Mouse (Mus musculus) forebrain, embryonic 12.5 days (tissue): ENCODE results near the gene Gm5565. TPM values are rescaled to one million over a fixed set of nuclear protein-coding genes. Genes with fewer than 3 reads are reported as not detected.
"Not testable (repeated sequence)": the region's sequence is repeated elsewhere in the genome, so short reads cannot be mapped to it uniquely, and the experiment has no call there.

Experiments used
- ATAC-seq: fragments of 200-750 bp; cut with Nextera tagmentation; 2 replicates; pipeline ENCODE4 v1.8.0; 2017; ENCODE audit warnings: moderate TSS enrichment; ENCODE audit not compliant: low FRiP score
- H3K27ac ChIP-seq: fragments of 300-500 bp; sonication (generic); 2 replicates; pipeline ENCODE4 v1.5.1; 2016; ENCODE audit warnings: mild to moderate bottlenecking
- H3K27me3 ChIP-seq: fragments of 300-500 bp; sonication (generic); 2 replicates; pipeline ENCODE4 v1.6.1; 2016; ENCODE audit warnings: mild to moderate bottlenecking
- H3K36me3 ChIP-seq: fragments of 300-500 bp; sonication (generic); replicated peaks from 2 replicates; pipeline ENCODE4 v1.6.1; 2016; ENCODE audit warnings: mild to moderate bottlenecking
- H3K4me1 ChIP-seq: fragments of 300-500 bp; sonication (generic); 2 replicates; pipeline ENCODE4 v1.6.1; 2016
- H3K4me2 ChIP-seq: fragments of 300-500 bp; sonication (generic); 2 replicates; pipeline ENCODE4 v1.6.1; 2016; ENCODE audit warnings: mild to moderate bottlenecking, moderate library complexity
- H3K4me3 ChIP-seq: fragments of 300-500 bp; sonication (generic); replicated peaks from 2 replicates; pipeline ENCODE4 v1.5.1; 2016; ENCODE audit warnings: mild to moderate bottlenecking
- H3K9ac ChIP-seq: fragments of 300-500 bp; sonication (generic); 2 replicates; pipeline ENCODE4 v1.6.1; 2016; ENCODE audit warnings: mild to moderate bottlenecking
- H3K9me3 ChIP-seq: fragments of 300-500 bp; sonication (generic); 2 replicates; pipeline ENCODE4 v1.6.1; 2016
- WGBS: fragments of 180-500 bp; shearing (Covaris S2); methylation state at CpG from one replicate; pipeline ENCODE4 v1.1.7; 2016; 5-methylcytosine and 5-hydroxymethylcytosine counted together
- polyA plus RNA-seq: library from polyadenylated mRNA; unstranded; fragments of >200 nt; fragmentation: Nextera tagmentation; extraction: Ambion mirVana; gene quantifications from 2 replicates; pipeline ENCODE4 v1.2.1, GENCODE M21; 2016

Gm5565 gene
- polyA plus RNA-seq, 1 experiment from 2014 or later: not detected

DNA sequence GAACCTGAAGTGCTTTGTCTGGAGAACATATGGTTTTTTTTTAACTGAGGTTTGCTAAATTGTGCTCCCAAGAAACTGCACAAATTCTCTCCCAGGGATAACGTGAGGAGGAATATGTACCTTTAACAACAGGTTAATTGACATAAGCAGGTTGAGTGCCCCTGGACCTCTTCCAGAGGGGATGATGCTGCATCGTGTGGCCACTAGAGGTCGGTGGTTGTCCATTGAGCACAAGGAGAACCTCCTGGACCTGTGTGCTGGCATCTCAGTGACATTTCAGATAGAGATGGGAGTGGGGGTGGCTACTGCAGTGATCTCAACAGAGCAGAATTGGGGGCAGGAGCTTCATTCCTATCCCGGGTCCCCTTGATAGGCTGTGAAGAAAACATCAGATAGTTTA is 12.4 kb upstream of the Gm5565 start:
- not testable (repeated sequence) for ATAC-seq, H3K9me3 ChIP-seq, H3K4me2 ChIP-seq, H3K27me3 ChIP-seq, H3K4me3 ChIP-seq, H3K9ac ChIP-seq, H3K36me3 ChIP-seq, H3K27ac ChIP-seq, H3K4me1 ChIP-seq
- 64% methylated on average over 4 of the region's 4 CpGs for WGBS

DNA sequence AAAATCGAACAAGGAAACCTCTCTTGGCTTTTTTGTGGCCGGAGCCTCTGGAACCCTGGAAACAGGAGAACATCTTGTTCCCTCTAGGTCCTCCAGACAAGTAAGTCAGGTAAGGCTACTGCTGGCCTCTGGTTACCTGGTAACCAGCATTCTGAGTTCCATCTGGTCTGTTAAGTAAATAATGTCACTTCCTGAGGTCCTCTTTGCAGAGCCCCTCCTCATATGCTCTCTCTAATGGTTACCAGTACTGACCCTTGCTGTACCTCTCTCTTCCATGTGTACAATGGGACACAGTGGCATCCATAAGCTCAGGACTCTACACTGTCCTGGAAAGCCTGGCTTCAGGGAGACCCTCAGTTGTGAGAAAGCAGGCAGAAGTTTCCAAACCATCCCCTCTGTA is 10.3 kb upstream of the Gm5565 start, which contains the start of gene Gm6309:
Gene Gm6309 (minus strand): TSS at position 101 of the 400 bp plus-strand sequence.
- whole genome bisulfite sequencing: 78% methylated on average over 2 of the region's 2 CpGs
- not testable (repeated sequence) for ATAC-seq, H3K4me2 ChIP-seq, H3K27ac ChIP-seq, H3K4me3 ChIP-seq, H3K36me3 ChIP-seq, H3K9me3 ChIP-seq, H3K9ac ChIP-seq, H3K27me3 ChIP-seq, H3K4me1 ChIP-seq

DNA sequence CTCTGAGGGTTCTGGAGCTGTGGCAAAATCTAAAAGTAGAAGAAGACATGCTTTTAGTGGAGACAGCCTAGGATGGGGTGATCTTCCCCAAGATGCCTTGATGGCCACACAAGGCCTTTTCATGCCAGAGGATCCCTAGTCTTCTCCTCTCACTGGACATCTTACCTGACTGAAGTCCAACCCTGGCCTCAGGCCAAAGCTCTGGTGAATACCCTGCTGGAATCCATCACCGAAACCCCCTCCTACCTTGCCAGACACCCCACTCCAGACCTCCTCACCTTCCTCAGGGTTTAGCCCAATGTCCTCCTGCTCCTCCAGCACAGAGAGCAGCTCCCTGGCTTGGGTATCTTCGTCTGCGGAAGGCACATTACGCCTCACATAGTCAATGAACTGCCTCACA is 2.0 kb downstream of the Gm5565 start:
- 83% methylated on average over 4 of the region's 4 CpGs for WGBS
- H3K4me3 ChIP-seq, H3K4me1 ChIP-seq, H3K27ac ChIP-seq, H3K27me3 ChIP-seq, H3K36me3 ChIP-seq, H3K4me2 ChIP-seq, ATAC-seq, H3K9me3 ChIP-seq, H3K9ac ChIP-seq: not testable (repeated sequence)

DNA sequence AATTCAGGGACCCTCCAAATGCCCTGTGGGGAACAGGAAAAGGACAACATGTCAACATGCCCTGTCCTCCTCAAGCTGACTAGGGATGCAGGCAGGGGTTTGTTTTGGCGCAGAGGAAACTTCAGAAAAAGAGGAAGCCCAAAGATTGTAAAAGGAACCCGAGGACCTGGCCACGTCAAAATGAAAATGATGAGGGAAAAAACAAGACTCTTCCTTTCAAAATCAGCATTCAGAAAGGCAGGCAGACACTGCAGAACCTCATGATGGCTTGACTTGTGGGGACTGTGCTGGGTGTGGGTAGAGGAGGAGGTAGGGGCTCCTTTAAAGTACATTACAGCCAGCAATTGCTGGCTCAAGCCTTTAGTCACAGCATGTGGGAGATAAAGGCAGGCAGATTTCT is 9.9 kb downstream of the Gm5565 start:
- Histone ChIP-seq H3K27me3 (no peaks in the 10 kb centered on the region), H3K9me3 (peaks cover 14% of the 10 kb centered on the region; the same call in 1 of the 2 replicates), H3K4me1 (no peaks in the 10 kb centered on the region), H3K9ac (no peak overlapping the region), H3K27ac (no peak overlapping the region), H3K4me2 (no peak overlapping the region), H3K36me3 (no peaks in the 10 kb centered on the region), H3K4me3 (no peak overlapping the region)
- no peak for ATAC-seq
- WGBS: 75% methylated on average over 3 of the region's 3 CpGs

DNA sequence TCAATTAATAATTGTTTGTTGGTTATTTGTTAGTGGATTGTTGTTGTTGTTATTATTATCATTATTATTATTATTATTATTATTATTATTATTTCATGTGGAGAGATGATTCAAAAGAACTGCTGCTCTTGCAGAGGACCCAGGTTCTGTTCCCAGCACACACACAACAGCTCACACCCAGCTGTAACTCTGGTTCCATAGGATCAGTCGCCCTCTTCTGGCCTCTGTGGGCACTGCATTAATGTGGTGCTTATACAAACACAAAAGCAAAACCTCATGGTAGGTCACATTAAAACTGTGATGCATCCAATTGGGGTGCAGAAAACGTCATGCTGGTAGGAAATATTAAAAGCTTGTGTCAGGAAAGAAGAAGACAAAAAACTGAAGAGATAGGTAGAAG is 12.4 kb downstream of the Gm5565 start:
- H3K4me3 ChIP-seq: no peak overlapping the region
- no peak overlapping the region for H3K4me2 ChIP-seq
- H3K27me3 ChIP-seq: no peaks in the 10 kb centered on the region
- no peak overlapping the region for H3K27ac ChIP-seq
- H3K9ac ChIP-seq: no peak overlapping the region
- 42% methylated on average over 2 of the region's 2 CpGs for WGBS
- peaks cover 22% of the 10 kb centered on the region for H3K9me3 ChIP-seq
- H3K36me3 ChIP-seq: no peaks in the 10 kb centered on the region
- no peak for ATAC-seq
- no peaks in the 10 kb centered on the region for H3K4me1 ChIP-seq

Other genes with a start within 250 kb of the Gm5565 start
- not detected in 2 replicates for gene Cyp3a25, start 150.9 kb downstream of the Gm5565 start, polyA plus RNA-seq
- not detected in 2 replicates for gene Cyp3a59, start 81.3 kb downstream of the Gm5565 start, polyA plus RNA-seq
- gene Gm6309, start 10.2 kb upstream of the Gm5565 start, polyA plus RNA-seq: not detected in 2 replicates
- gene 1700001J03Rik, start 24.8 kb upstream of the Gm5565 start, polyA plus RNA-seq: not detected in 2 replicates
- 24.2 and 26.5 TPM in 2 replicates for gene Rnf6, start 61.0 kb upstream of the Gm5565 start, polyA plus RNA-seq
- gene Cdk8, start 70.7 kb upstream of the Gm5565 start, polyA plus RNA-seq: 28.3 and 33.4 TPM in 2 replicates
- gene Wasf3, start 224.4 kb upstream of the Gm5565 start, polyA plus RNA-seq: 7.2 and 8.4 TPM in 2 replicates